Mouse (Mus musculus) Muller cell, postnatal 12 days (primary cell): ENCODE results near the gene Adam17.
"Not testable (repeated sequence)": the region's sequence is repeated elsewhere in the genome, so short reads cannot be mapped to it uniquely, and the experiment has no call there.

Experiments
- DNase-seq: peaks from one replicate; pipeline ENCODE4 v3.0.0-alpha.2; 2015; ENCODE audit errors: inconsistent ontology term

Gene Adam17

DNA sequence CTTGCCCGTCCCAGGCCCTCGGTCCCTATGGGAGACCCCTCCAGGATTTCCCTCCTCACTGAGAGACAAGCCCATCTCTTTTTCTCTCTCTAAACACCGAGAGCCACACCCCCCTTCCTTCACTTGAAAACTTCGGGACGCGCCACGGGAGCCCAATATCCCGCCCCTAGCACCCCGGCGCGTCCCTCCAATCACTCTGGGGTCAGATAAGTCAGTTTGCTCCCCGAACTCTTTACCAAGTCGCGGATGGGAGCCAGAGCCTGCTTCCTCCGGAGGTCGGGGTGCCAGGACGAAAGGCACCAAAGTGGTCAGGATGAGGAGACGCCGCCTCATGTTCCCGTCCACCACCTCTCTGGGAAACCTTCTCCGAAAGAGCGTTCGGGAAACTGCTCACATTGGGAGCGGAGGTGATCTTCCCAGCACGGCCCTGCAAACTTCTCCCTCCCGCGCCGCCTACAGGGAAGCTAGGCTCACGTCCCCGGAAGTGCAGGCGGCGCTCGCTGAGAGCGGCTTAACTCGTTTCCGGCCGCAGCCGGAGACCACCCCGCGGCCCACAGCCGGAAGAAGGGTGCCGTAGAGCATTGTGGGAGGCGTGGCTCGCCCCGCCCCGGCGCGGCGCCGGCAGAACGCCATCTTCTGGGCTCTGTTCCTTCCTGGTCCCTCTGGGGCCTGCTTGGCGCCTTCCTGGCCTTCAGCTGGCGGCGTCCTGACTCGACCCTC lies at the start of gene Adam17:
Gene Adam17 (minus strand): TSS at position 533 of the 720 bp plus-strand sequence.
- DNase-seq = peak; percentile 98

DNA sequence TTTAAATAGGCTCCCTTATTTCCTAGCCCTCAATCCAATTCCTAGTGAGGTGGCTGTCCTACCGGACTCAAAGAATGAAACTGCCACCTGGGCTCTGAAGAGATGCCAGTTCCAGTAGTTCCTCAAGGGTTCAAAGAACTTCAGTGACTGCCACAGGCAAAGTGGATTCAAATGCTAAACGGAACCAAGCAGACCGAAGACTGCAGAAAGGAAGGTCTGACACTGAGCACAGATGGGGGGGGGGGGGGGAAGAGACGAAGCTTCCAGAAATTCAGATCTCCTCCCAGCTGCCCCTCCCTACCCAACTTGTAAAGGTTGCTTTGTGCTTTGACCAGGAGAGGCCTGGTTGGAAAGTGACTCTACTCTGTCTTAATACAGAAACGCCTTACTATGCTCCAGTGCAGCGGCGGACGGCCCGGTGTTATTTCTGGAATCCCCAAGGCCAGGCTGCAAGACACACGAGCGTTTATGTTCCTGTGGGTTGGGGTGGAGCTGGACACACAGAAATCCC lies 45.2 kb upstream of the Adam17 start:
- peak; percentile 54 for DNase-seq

DNA sequence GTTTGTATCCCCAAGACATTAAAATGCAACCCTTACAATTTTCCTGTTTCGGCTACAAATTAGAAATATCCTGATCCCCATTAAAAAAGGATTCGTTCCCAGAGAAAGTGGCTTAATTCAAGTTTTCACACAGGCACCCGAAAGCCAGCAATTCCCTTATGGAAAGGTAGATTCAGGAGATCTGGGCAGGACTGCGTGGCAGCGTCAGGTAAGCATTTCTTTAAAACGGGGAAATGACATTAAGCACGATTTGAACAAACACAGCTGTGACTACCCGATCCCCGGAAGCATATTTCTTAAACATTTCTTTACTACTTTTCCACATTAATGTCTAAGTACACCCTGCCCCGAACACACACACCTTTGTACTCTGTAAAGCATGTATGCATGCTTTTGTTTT lies 44.7 kb upstream of the Adam17 start:
- no peak for DNase-seq

DNA sequence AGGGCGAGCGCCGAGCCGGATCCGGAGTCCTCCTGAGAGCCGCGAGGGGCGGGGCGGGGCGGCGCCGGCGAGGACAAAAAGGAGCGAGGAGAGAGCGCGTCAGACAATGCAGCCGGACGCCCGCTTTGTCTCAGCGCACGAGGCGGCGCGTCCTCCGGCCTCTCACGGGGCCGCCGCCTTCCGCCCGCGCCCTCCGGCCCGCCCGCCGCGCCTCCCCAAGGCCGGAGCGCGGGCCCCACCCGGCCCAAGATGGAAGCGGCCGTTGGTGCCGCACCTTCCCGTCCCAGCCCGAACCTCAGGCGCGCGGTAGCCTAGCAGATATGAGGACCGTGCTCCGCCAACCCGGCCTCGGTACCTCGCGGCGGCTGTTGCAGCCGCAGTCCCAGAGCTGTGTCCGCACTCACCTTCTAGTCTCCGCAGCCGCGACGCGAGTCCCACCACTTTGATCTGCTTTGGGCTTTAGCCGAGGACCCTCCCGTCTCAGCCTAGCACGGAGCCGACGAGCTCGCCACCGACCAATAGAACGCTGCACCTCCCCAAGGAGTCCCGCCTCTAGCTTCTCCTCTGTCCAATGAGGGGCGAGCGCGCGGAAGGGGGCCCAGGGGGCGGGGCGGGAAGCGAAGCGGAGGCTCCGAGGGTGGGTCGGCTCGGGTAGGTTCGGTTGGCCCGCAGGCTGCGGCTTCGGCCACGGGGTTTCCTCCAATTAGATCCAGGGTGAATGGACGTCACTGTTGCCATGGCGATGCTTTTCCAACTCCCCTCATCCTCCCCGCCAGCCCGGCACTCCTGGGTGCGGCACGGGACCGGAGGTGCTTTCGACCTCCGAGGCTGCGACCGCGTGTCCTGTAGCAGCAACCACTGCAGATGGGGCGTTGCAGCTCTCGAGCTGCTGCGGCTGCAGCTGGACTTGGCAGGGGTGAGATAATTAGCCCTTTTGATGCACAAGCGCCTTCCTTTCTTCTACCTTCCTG lies 44.0 kb upstream of the Adam17 start, which contains the start of gene Ywhaq:
Gene Ywhaq (minus strand): TSS at position 538 of the 971 bp plus-strand sequence.
- DNase-seq = peak; percentile 100

DNA sequence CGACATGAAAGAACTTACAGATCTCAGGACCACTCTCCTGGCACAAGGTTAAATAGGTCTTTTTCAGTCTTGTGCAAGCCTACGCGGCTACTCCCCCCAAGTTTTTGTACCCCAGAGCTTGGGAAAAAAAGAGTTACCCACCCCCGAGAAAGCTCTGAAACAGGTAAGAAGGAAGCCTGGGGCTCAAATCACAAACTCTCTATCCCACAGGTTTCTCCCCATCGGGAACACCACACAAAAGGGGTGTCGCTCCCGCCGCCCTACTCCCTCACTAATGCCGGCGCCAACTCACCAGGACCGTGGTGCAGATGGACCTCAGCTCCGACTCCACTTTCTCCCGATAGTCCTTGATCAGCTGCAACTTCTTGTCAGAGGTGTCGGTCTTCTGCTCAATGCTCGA lies 43.1 kb upstream of the Adam17 start:
- no peak for DNase-seq

DNA sequence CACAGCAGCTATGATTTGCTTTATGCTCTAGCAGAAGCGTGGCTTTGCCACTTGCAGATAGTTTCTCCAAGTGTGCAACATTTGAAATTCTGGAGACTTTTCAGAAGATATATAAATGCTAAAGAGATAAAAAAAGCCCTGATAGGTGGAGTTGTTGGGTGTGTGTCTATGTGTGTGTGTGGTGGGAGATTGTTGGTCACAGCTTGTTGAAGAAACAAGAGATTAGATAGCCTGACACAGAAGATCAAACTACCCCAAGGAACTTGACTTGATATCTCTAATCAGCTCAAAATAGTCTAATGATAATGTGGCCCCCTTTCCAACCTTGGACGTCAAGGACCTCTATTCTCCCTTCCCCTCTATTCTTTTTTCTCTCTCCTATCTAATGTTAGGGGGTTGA lies 37.2 kb upstream of the Adam17 start:
- DNase-seq = no peak

DNA sequence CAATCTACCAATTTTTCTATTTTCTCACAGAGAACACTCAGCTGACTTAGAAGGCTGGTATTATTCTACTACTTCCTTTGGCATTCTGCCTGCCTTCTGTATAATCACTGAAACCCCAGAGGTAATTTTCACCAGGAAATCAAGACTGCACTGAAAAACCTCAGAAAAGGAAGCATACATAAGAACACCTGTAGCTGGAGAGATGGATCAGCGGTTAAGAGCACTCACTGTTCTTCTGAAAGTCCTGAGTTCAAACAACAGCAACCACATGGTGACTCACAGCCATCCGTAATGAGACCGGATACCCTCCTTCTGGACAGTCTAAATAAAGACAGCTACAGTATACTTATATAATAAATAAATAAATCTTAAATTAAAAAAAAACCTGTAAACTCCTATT lies 36.2 kb upstream of the Adam17 start:
- DNase-seq = no peak

DNA sequence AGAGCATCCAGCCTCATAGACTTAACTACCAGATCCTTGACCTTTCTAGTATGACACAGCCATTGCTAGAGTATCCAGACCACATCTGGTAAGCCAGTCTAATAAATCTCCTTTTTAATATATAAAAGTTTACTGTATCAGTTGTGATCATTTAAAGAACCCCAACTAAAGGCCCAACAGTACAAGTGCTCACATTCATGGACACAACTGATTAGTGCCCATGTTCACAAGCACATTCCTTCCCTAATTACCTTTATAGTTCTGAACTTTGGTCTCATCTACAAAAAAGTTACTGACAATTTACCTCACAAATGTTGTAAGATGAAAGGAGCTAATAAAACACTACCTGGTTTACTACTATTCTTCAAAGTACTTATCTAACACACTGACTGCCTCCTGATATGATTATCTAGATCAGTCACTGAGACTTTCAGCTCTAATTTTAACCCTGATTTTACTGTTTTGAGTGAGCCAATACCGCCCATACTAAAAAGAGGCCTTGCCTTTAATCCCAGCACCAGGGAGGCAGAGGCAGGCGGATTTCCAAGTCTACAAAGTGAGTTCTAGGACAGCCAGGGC lies 35.4 kb upstream of the Adam17 start:
- no peak for DNase-seq

DNA sequence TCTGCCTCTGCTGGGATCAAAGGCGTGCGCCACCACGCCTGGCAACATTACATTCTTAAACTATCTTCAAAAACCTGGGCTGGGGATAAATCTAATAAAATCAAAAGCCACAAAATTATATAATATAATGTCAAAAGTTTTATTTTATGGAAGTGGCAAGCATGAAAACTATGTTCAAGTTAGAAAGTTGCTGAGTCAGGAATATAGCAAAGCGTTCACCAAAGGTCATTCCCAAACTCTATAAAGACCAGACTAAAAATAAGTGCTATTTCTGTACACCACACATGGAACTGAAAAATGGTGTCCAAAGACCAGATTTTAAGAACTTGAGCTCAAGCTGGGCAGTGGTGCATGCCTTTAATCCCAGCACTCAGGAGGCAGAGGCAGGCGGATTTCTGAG lies 29.3 kb upstream of the Adam17 start:
- no peak for DNase-seq

DNA sequence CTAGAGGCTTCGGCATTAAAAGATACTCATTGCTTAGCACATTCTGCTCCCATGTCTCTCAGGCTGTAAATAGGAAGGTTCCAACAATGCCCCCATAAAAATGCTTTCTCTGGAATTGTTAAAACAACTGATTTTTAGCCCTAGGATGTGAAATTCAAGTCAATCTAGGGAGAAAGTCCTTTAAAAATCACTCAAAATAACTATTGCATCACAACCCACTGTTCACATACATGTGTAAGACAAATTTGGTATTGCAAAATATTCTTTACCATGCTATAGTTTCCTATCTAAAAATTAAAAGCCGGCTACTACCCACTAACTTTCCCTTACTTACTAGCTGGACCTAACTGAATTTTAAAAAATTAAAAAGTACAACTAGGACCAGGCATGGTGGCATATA lies 12.8 kb upstream of the Adam17 start:
- no peak for DNase-seq

DNA sequence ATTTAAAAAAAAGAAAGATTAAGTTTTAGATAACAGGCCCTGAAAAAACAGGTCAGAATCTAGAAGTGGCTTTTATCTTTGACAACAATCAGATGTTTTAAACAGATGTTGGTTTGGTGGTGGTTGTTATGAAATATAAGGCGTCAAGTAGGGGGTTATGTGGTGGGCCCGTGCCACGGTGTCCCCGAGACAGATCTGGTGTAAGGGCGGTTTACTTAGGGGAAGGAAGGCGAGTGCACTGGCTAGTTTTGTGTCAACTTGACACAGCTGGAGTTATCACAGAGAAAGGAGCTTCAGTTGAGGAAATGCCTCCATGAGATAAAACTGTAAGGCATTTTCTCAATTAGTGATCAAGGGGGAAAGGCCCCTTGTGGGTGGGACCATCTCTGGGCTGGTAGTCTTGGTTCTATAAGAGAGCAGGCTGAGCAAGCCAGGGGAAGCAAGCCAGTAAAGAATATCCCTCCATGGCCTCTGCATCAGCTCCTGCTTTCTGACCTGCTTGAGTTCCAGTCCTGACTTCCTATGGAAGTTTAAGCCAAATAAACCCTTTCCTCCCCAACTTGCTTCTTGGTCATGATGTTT lies 5.4 kb upstream of the Adam17 start:
- not testable (repeated sequence) for DNase-seq

DNA sequence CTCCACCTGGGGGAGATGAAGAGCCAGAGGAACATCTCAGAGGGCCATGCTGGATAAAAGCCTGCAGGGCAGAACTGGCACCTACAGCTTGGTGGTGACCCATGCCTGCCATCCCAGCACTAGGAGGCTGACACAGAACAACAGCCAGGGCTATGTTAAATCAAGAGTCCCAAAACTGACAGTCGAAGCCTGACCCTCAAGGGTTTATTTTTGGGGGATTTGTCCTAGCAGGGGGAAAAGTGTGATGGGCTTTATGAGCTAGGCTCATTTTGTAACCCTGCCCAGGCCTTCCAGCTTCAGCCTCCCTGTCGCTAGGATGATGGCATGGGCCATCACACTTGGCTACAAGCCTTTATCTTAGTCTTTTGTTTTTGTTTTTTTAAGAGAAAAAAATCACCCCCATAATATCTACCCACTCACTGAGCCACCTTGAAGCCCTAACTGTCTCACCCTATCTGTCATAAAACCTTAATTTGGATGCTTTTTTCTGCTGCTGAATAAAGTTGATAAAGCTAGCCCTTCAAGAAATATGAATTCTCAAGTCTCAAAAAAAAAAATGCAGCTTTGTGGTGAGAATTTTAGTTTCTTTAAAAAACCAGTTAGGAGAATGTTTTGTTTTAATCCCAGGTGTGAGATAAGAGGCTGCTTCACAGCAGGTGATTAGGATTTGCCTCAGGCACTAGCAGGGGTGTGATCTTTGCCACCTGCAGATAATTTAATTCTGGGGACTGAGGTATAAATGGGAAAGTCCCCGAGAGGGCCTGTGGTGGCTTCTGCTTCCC lies 2.1 kb upstream of the Adam17 start:
- no peak for DNase-seq

DNA sequence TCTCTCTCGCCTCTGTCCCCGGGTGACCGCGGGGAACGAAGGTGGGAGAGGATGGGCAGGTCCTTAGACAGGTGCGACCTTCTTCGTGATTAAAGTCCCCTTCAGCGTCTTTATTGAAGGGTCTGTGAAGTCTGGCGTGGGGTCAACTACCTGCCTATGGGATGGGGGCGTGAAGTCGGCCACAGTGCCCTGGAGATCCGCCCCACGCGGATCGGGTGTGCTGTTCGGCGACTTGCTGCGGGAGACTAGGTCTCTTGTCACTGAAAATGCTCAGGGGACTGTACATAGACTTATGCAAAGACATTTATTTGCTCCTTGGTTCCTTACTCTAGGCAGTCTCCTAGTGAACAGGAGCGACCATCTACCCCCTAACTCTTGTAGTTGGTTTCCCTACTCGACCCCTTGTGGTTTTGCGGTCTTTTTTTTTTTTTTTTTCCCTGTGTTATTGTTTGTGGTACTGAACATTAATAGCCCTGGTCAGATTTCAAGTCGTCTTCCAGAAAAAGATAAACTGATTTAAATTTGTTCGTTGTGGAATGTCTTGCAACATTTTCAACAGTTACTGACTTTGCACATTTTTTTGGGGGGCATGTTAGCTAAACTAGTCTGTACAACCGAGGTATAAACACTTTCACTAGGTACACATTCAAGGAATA lies 516 bp upstream of the Adam17 start:
- DNase-seq = no peak

DNA sequence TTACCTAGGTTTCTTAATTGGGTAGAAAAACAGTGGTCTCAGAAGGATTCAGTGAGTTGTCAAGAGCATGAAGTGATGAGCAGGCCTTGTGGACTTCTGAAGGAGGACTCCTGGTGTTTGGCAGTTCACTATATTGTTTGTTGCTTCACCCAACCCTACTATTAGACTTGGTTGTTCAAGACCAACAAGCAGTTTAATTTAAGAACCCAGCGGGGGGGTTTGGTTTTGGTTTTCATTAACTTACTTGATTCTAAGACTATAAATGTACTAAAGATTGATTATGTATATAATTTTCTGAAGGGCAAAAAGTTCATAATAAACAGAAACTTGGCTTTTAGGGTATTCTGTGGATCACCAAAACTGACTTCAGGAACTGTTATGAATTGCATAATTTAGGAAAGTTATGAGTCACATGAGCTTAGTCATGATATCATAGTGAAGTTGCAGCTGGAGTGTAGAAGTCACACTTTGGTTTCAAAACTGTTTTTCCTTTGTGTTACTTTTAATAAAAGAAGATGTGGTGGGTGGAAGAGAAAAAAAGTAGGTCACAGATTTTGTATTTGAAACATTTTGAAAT lies 3.3 kb downstream of the Adam17 start:
- DNase-seq = peak; percentile 14

DNA sequence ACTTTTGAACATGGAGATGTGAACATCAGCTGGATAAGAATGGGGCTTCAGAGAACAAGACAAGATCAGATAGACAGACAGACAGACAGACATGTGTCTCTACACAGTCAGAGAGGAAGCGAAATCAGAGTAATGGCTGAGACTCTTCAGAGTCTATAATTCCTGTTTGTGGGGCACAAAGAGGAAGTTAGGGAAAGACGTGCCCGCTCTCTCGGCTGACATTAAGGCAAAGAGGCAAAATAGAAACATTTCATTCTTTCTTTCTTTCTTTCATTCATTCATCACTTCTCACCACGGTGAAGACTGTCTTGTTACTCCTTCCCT lies 4.4 kb downstream of the Adam17 start:
- no peak for DNase-seq

DNA sequence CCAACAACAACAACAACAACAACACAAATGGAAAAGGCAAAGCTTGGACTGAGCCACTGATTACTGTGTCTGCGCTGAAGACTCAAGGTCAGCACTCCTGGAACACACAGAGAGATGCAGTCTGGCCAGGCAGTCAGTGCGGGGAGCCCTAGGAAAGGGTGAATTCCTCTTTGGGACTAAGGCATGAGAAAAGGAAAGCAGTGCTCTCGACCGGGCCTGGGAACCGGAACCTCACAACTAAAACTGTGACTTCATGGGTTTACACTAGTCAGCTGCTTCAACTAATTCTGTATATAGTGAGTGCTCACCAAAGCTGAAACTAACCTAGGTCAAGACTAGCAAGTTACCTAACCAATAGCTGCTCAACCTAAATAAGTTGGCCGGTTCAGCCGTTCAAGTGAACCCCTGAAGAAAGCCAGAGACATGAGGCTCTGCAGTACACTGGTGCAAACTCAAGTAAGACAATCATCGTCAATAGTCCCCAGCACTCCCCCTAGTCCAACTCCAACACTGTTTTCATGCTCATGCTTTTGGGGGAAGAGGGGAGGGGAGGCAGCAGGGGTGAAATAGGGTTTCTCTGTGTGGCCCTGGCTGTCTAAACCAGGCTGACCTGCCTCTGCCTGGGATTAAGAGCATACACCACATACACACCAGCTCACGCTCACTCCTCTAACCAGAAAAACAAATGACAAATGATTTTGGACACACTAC lies 4.9 kb downstream of the Adam17 start:
- DNase-seq = no peak

DNA sequence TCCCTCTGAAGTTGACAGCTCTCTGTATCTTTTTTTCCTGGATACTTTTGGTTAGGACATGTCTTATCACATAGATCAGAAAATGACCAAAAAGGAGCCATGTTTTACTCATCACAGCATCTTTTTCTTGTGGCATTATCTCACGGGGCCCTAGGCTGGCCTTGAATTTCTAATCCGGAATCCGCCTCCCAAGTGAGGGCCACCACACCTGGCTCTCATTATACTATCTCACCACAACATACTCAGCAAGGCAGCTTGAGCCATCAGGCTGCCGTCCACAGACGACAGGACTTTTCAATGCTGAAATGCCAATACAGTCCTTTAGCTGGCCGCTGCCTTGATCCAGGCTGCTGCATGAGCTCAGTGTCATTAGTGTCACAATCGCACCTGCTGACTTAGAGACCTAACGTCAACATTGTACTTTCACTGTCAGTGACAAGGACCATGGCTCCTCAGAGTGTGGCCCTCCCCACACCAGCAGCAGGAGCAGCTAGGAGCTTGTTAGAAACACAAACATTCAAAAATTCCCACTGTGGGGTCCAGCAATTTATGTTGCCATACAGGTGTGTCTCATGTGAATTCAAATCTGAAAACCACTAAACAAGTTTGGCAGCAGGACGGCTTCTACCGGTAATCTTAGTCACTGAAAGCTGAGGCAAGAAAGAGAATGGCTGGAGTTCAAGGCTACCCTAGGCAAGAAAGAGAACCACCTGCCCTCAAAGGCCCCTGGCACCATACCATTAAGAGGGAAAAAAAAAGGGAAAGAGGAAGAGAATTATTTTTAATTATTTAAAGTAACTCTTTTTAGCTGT lies 8.6 kb downstream of the Adam17 start:
- no peak for DNase-seq

DNA sequence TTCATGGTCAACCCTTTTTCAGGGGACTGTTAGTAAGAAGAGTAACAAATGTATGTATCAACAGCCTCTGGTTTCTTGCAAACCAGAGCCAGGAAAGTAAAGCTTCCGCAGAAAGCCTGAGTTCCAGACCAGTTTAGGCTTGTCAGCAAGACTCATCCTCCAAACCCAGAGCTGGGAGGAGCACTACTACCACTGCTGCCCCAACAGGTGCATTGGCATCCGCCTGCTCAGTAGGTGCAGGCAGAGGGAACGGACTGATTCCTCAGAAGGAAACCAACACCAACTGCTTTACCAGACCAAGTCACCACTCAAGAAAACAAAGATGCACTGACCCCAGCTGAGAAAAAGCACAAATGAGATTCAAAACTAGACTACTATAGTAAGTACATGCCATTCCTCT lies 10.2 kb downstream of the Adam17 start:
- DNase-seq = no peak

DNA sequence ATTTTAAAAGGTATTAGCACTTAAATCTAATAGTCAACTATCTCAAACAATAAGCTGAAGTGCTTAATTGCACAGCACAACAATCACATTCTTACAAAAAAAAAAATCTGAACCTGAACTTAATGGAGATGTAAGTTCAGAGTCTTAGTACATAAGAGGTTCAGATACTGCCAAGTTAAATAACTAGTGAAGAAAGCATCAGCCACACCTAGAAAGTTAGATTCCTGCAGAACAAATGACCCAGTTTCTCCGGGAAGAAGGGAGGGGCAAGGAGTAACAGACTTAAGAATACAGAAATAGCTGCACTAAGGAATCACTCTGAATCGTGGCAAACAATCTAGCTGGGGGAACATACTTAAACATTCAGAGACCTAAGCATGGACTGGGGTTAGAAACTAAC lies 10.7 kb downstream of the Adam17 start:
- no peak for DNase-seq
